ENCODE assay signal across 9 mouse cellular contexts in the genomic region with DNA sequence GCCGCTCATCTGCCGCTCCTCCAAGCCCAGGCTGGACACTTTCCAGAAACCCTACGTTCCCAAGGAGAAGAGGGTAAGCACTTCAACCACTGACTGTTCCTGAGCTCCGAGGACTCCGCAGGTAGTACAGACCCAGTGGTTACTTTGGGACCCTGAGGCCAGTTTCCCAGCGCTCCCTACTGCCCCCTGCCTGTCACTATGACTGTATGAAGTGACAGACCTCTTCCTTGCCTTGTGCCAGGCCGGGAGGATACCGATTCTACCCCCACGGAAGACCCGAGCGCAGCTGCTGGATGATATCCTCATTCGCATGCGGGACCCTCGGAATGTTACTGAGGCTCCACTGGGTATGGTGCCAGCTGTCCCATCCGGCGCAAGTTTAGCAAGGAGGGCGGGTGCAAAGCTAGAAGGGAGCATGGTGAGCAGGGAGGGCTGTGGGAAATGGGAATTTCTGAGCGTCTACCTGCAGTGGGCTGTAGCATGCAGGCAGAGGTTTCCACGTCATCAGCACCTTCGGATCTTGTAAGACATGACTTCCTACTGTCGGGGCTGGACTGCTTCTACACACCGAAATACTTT. TPM values are rescaled to one million over a fixed set of nuclear protein-coding genes. Genes with fewer than 3 reads are reported as not detected.
DNase-seq lines count a peak whose midpoint lies in the region; ATAC-seq and TF ChIP-seq lines count a peak whose summit lies in the region.
"Had no signal": no experiment of that assay in that cellular context is flagged by ENCODE, and none has a peak within 500 bp of the region (broad histone marks: within the 10 kb centered on the region; RNA-seq: fewer than 3 reads in every experiment).

No protein-coding gene starts in this region.

- no peak overlapping the region for H3K27ac ChIP-seq in liver, embryonic 11.5 days (ENCODE audit: low read depth, low read length)
- H3K27ac ChIP-seq in midbrain, postnatal 0 days (ENCODE audit: low read depth, low read length): no peak overlapping the region

- H3K4me1 ChIP-seq in liver, embryonic 11.5 days (replicated peaks; ENCODE audit: control insufficient read depth, insufficient read depth, low read length): peaks cover 5% of the 10 kb centered on the region; the same call in 1 of the 2 replicates
- peaks cover 9% of the 10 kb centered on the region; the same call in 1 of the 2 replicates for H3K4me1 ChIP-seq in midbrain, postnatal 0 days (ENCODE audit: insufficient read depth, low read length)

- TF ChIP-seq CTCF in midbrain, postnatal 0 days (IDR thresholded peaks at IDR 0.05): peak; percentile 75

- peaks cover 29% of the 10 kb centered on the region for H3K27me3 ChIP-seq in liver, embryonic 11.5 days (replicated peaks; ENCODE audit: control insufficient read depth, insufficient read depth, low read length)
- no peaks in the 10 kb centered on the region for H3K27me3 ChIP-seq in midbrain, postnatal 0 days (ENCODE audit: insufficient read depth, low read length)

- H3K9me3 ChIP-seq in liver, embryonic 11.5 days (ENCODE audit: control insufficient read depth, low read length): no peaks in the 10 kb centered on the region
- no peaks in the 10 kb centered on the region for H3K9me3 ChIP-seq in midbrain, postnatal 0 days (ENCODE audit: low read length)

- peak; percentile 16 for DNase-seq in ovary, postnatal 10 days (ENCODE audit: low spot score)
- no peak for DNase-seq in ovary, adult 18-20 months (ENCODE audit: low spot score)
- peak; percentile 47 to 51 for DNase-seq in cerebellum, postnatal 36 days
- DNase-seq in gastrocnemius, postnatal 4 days (ENCODE audit: low spot score in 2 of 2): peak; percentile 28 to 55
- DNase-seq in kidney, adult 18-20 months: peak; percentile 51
- peak; percentile 50 for DNase-seq in liver, embryonic 11.5 days (ENCODE audit: low spot score)
- peak; percentile 61 for DNase-seq in midbrain, postnatal 0 days (ENCODE audit: low spot score)
- DNase-seq in thymus, postnatal 14 days: peak; percentile 92

- 0 out of 2 replicates have a peak, but pooled peaks have one; percentile 45 for ATAC-seq in liver, embryonic 11.5 days (replicated peaks; ENCODE audit: low FRiP score)
- peak; percentile 62; the same call in 1 of the 2 replicates for ATAC-seq in midbrain, postnatal 0 days (ENCODE audit: low FRiP score)

- 9% methylated on average over 22 of the region's 22 CpGs for WGBS in liver, embryonic 11.5 days
- 7% methylated on average over 22 of the region's 22 CpGs for WGBS in midbrain, postnatal 0 days

- peak overlapping the region; percentile 40 for H3K4me3 ChIP-seq in liver, embryonic 11.5 days (ENCODE audit: low read depth, low read length)
- H3K4me3 ChIP-seq in midbrain, postnatal 0 days (ENCODE audit: low read depth, low read length): peak overlapping the region; percentile 35

- peak overlapping the region; percentile 76 for H3K4me2 ChIP-seq in liver, embryonic 11.5 days
- H3K4me2 ChIP-seq in midbrain, postnatal 0 days (ENCODE audit: low read depth, low read length, poor library complexity, severe bottlenecking): peak overlapping the region; percentile 83

- H3K9ac ChIP-seq in liver, embryonic 11.5 days (ENCODE audit: low read depth, low read length): 0 out of 2 replicates have a peak overlapping the region, but pooled peaks have one; percentile 35
- peak overlapping the region; percentile 48 for H3K9ac ChIP-seq in midbrain, postnatal 0 days (replicated peaks; ENCODE audit: low read length, poor library complexity, severe bottlenecking)

- no peaks in the 10 kb centered on the region for H3K36me3 ChIP-seq in liver, embryonic 11.5 days (ENCODE audit: control insufficient read depth, insufficient read depth, low read length)
- H3K36me3 ChIP-seq in midbrain, postnatal 0 days (ENCODE audit: insufficient read depth, low read length): 0 out of 2 replicates have a peak, but pooled peaks cover 3% of the 10 kb centered on the region

RNA-seq across cellular contexts. Expression of gene Spcs2, which starts 53.6 kb away (rescaled TPM):
- 10 to 100 TPM; 80.1 to 80.8 TPM for total RNA-seq in gastrocnemius, postnatal 4 days (2021)
- 301 and 312 TPM in 2 replicates for polyA plus RNA-seq in liver, embryonic 11.5 days (2014; fragmentation: Nextera tagmentation; extraction: Ambion mirVana)
- total RNA-seq in midbrain, postnatal 0 days (2014; rRNA removed): 119 and 136 TPM in 2 replicates
- 251 and 264 TPM in 2 replicates for polyA plus RNA-seq in midbrain, postnatal 0 days (2015; fragmentation: Nextera tagmentation; extraction: Ambion mirVana)

RNA-seq across cellular contexts. Expression of gene Xrra1, which starts 57.9 kb away (rescaled TPM):
- 1 to 10 TPM; 2.1 to 2.4 TPM for total RNA-seq in gastrocnemius, postnatal 4 days (2021)
- polyA plus RNA-seq in liver, embryonic 11.5 days (2014; fragmentation: Nextera tagmentation; extraction: Ambion mirVana): 0.10 and 0.17 TPM in 2 replicates
- 1.6 and 2.4 TPM in 2 replicates for total RNA-seq in midbrain, postnatal 0 days (2014; rRNA removed)
- polyA plus RNA-seq in midbrain, postnatal 0 days (2015; fragmentation: Nextera tagmentation; extraction: Ambion mirVana): 1.9 and 2.1 TPM in 2 replicates
- total RNA-seq: neutrophil, adult 5-6 weeks had no signal
